Mouse (Mus musculus) bone marrow macrophage, adult 2 months (primary cell): Measurements from ENCODE around the gene E130218I03Rik. TPM values are rescaled to one million over a fixed set of nuclear protein-coding genes. Genes with fewer than 3 reads are reported as not detected.
"Not testable (repeated sequence)": the region's sequence is repeated elsewhere in the genome, so short reads cannot be mapped to it uniquely, and the experiment has no call there.

Experiments
- H3K27ac ChIP-seq: 2 replicates; pipeline ENCODE4 v1.5.1; 2012; ENCODE audit warnings: low read depth, low read length; ENCODE audit not compliant: insufficient read depth
- H3K4me1 ChIP-seq: 2 replicates; pipeline ENCODE4 v1.6.1; 2012; ENCODE audit warnings: low read length; ENCODE audit not compliant: control insufficient read depth, insufficient read depth
- H3K4me3 ChIP-seq: 2 replicates; pipeline ENCODE4 v1.5.1; 2012; ENCODE audit warnings: mild to moderate bottlenecking, low read length, moderate library complexity; ENCODE audit not compliant: insufficient read depth
- CTCF ChIP-seq: IDR thresholded peaks from 2 replicates; pipeline ENCODE4 v1.5.1; 2012; ENCODE audit warnings: low read depth, mild to moderate bottlenecking, low read length, moderate library complexity
- POLR2A ChIP-seq: IDR thresholded peaks from 2 replicates; pipeline ENCODE4 v1.6.1; 2012; ENCODE audit warnings: mild to moderate bottlenecking, low read depth, low read length, borderline replicate concordance
- polyA plus RNA-seq: library from polyadenylated mRNA; stranded (reverse); fragments of >200 nt; gene quantifications from 2 replicates; pipeline ENCODE4 v1.2.4, GENCODE M21; 2012; ENCODE audit not compliant: missing spikeins, insufficient read depth, insufficient read length

E130218I03Rik gene
- polyA plus RNA-seq, 1 experiment: not detected

- H3K4me3 ChIP-seq: no peak overlapping the region
- H3K4me1 ChIP-seq: peaks cover 4% of the 10 kb centered on the region; the same call in 1 of the 2 replicates
- TF ChIP-seq POLR2A (no peak), CTCF (no peak)
- no peak overlapping the region for H3K27ac ChIP-seq
Measured at GRCm38 (mm10) chr4:134258354-134258753, 14.9 kb downstream of the E130218I03Rik start.

GRCm38 (mm10) chr4:134263191-134263590, 19.7 kb downstream of the E130218I03Rik start:
- TF ChIP-seq POLR2A (no peak), CTCF (peak; percentile 90)
- Histone ChIP-seq H3K27ac (no peak overlapping the region), H3K4me1 (peaks cover 4% of the 10 kb centered on the region; the same call in 1 of the 2 replicates), H3K4me3 (no peak overlapping the region)

DNA sequence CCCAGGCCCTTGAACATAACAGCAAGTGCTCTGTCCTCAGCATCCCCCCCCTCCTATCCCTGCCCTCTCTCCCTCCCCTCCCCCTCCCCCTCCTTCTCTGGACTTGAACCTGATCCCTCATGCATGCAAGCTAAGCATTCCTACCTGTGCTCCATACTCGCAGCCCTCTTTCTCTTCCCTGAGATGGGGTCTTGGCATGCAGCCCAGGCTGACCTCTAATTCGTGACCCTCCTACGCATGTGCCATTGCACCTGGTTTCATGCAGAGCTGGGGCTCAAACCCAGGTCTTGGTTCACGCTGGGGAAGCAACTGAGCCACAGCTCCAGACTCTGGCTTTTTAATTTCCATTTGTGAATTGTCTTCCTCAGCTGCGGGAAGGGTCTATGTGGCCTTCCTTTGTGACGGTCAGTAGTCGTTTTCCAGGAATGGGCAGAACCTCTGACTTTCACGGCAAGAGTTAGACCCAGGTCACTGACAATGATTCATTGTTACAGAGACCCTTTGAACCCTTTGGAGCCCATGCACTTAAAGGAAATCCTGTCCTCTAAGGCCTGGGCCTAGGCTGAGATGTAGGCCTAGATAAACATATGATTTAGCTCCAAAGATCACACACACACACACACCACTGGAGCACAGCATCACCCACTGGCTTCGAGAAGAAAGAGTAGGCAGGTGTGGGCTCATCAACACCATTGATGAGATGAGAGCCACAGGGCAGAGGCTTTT, 22.6 kb downstream of the E130218I03Rik start:
- TF ChIP-seq POLR2A: no peak
- TF ChIP-seq CTCF: no peak
- no peaks in the 10 kb centered on the region for H3K4me1 ChIP-seq
- no peak overlapping the region for H3K27ac ChIP-seq
- H3K4me3 ChIP-seq: no peak overlapping the region

DNA sequence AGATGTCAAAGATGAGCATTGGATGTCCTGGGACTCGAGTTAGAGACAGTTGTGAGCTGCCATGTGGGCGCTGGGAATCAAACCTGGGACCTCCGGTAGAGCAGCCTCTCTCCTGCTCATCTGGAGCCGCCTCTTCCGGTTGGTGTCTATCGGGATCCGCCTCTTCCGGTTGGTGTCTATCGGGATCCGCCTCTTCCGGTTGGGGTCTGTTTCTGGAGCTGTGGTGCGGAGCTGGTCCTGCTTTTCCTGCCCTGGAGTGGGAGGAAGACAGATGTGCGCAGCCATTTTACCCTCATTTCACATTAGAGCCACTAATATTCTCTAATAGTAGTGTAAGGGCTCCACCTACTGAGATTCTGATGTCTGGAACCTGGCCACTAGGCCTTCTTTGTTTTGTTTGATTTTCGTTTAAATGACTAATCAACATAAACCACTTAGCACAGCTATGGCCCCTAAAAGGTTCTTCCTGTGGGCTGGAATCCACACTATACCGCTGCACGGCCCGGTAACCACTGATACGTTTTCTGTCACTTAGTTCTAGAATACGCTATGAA, 24.7 kb downstream of the E130218I03Rik start:
- no peak for TF ChIP-seq POLR2A
- no peak for TF ChIP-seq CTCF
- Histone ChIP-seq H3K4me1 (peaks cover 4% of the 10 kb centered on the region; the same call in 1 of the 2 replicates), H3K4me3 (no peak overlapping the region), H3K27ac (no peak overlapping the region)

DNA sequence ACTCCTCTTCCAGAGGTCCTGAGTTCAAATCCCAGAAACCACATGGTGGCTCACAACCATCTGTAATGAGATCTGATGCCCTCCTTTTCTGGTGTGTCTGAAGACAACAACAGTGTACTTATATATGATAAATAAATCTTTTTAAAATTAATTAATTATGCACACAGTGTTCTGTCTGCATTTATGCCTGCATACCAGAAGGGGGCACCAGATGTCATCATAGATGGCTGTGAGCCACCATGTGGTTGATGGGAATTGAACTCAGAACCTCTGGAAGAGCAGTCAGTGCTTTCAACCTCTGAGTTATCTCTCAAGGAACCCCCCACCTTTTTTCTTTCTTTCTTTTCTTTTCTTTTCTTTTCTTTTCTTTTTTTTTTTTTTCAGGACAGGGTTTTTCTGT, 26.2 kb downstream of the E130218I03Rik start:
- not testable (repeated sequence) for H3K4me1 ChIP-seq, H3K27ac ChIP-seq, H3K4me3 ChIP-seq

DNA sequence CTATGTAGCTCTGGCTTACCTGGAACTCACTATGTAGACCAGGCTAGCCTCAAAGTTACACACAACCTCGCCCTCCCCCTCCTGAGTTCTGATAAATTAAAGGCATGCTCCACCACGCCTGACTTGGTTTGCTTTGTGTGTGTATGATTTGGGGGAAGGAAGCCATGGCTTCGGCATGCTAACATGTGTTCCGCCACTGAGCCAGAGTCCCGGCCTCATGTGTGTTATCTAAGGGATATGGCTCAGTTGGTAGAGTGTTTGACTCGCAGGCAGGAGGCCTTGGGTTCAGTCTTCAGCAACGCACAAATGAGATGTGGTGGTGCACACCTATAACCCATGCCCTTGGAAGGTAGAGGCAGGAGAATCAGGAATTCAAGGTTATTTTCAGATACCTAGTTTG, 28.5 kb downstream of the E130218I03Rik start:
- no peak for TF ChIP-seq CTCF
- no peak for TF ChIP-seq POLR2A
- Histone ChIP-seq H3K4me3 (no peak overlapping the region), H3K27ac (no peak overlapping the region), H3K4me1 (peaks cover 4% of the 10 kb centered on the region; the same call in 1 of the 2 replicates)

DNA sequence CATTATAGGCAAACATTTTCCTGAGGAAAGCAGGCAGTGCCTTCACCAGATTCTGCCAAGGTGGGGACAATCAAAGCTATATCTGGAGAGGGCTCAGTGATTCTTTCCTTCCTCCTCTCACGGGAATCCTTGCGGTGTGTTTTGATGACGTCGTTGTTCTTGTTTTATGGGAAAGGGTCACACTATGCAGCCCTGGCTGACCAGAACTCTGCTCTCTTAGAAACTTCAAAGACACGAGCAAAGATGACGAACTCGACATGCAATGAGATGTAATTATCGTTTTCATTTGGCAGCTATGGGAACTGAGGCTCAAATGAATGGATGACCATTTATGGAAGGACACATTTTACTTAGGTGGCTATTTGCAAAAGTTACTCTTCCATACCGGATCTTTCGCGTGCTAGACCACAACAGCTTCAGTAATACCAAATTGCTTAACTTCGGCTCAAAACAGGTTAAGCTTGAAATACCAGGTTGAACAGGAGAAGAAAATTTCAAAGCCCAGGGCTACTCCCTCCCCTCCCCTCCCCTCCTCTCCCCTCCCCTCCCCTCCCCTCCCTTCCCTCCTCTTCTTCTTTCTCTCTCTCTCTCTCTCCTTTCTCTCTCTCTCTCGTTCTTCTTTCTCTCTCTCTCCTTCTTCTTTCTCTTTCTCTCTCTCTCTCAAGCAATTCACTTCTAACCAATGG, 29.4 kb downstream of the E130218I03Rik start:
- Histone ChIP-seq H3K4me3 (no peak overlapping the region), H3K27ac (no peak overlapping the region), H3K4me1 (peaks cover 4% of the 10 kb centered on the region; the same call in 1 of the 2 replicates)
- TF ChIP-seq CTCF (no peak), POLR2A (no peak)

DNA sequence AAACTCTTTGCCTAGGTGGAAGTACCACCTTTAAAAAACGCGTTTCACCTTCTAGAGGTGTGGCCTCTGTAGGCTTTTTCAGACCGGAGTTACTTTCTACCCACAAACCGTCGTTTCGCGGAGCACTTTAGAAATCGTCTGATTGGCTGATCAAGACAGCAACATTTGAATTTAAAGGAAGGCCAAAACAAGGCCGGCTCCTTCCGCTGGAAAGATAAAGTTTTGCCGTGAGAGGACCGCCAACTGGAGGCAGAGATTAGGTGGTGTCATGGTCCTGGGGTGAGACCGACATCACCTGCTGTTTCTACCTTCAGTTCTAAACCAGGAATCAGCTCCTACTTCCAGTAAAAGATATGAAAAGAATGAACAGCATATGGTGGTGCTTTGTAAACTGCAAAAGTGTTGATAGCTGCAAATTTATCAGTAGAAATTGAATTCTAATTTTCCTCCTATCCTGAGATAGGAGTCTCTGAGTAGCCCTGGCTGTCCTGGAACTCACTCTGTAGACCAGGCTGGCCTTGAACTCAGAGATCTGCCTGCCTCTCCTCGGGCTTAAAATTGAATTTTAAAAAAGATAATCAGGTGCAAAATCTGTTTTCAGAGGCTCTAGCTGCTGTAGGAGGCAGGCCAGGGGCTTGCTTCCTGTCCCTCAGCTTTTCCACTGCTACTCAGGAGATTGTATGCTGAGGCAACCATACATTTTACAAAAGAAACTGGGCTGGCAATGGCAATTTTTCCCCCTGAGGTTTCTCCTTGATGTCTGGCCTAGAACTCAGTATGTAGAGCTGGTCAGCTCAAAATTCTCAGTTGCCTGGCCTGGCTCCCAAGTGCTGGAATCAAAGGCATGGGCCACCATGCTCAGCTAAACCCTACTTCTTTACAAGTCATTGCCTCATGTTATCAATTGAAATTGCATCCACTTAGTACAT, 30.2 kb downstream of the E130218I03Rik start:
- no peak overlapping the region for H3K27ac ChIP-seq
- peaks cover 4% of the 10 kb centered on the region; the same call in 1 of the 2 replicates for H3K4me1 ChIP-seq
- H3K4me3 ChIP-seq: no peak overlapping the region
- no peak for TF ChIP-seq POLR2A
- TF ChIP-seq CTCF: no peak

DNA sequence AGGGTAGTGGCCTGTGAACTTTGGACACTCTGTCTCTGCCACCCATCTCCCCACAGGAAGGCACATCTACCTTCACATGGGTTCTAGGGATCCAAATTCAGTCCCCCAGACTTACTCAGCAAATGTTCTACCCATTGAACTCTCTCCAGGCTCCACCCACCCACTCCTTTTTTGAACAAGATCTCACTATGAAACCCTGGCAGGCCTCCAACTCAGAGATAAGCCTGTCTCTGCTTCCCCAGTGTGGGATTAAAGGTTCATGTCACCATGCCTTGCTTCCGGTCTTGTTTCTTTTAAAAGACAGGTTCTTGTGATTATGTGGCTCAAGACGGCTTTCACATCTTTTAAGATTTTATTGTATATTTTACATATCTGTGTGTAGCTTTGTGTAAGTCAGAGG, 41.5 kb downstream of the E130218I03Rik start:
- no peak overlapping the region for H3K4me3 ChIP-seq
- no peak overlapping the region for H3K27ac ChIP-seq
- peaks cover 17% of the 10 kb centered on the region for H3K4me1 ChIP-seq
- no peak for TF ChIP-seq CTCF
- no peak for TF ChIP-seq POLR2A
